Mouse (Mus musculus) T-cell, adult 2 months (primary cell): ENCODE measurements around the gene Tcfl5.

Experiments
- DNase-seq: peaks from one replicate; pipeline ENCODE4 v3.0.0; 2022; ENCODE audit warnings: low spot score

Tcfl5 gene

GRCm38 (mm10) chr2:180642555-180643260 is at the start of gene Tcfl5:
Tcfl5 (minus strand) TSS chr2:180642708.
- no peak for DNase-seq

GRCm38 (mm10) chr2:180689841-180690240 is 47.3 kb upstream of the Tcfl5 start:
- no peak for DNase-seq

DNA sequence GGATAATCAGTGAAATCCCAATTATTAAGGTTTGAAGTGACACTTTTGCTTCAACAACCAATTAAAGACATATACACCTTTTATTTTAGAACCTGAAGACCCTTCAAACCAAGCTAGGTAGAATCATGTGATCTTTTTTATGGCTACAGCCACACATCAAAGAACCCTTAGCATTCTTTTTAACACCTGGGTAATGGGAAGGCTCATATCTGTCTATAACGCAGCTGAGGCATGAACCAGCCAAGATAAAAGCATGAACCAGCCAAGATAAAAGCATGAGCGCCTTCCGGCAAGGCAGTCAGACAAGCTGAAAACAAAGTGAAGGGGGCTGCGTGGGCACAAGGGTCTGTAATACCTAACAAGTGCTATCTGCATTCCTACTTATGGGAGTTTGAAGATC is 41.5 kb upstream of the Tcfl5 start:
- DNase-seq, result no peak

GRCm38 (mm10) chr2:180683524-180683923 is 41.0 kb upstream of the Tcfl5 start:
- DNase-seq, result no peak

DNA sequence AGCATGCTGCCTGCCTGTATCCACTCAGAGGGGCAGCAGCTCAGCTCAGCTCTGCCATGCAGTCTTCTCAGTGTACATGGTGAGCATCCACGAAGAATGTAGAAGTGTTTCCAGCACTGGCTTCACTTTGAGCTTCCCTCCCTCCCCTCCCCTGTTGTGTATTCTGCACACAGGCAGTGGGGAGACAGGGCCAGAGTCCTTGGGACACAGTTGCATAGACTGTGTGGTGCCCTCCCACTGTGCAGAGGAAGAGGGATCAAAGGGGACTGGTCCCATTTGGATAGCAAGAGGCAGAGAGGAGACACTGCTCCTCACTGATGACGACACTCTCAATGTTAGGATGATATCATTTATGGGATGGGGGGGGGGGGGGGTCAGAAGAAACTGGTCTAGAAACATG is 38.7 kb upstream of the Tcfl5 start:
- DNase-seq, result no peak

- DNase-seq, result peak; percentile 67
Observed at GRCm38 (mm10) chr2:180678609-180679140, 36.2 kb upstream of the Tcfl5 start.

DNA sequence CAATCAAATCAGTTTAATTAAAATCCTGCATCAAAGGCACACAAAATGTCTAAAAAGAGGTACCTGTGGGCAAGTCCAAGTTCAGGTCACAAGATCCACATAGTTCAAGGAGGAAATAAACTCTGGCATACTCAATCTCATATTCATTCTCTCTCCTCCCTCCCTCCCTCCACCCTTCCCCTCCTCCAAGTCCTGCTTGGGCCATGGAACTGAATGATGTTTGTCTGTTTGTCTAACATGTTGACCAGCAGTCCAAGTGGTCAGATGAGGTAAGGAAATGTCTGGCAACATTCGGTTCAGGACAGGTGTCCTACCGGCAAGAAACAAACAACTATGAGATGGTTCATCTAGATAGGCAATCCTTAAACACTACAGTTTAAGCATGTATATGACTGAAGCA is 34.2 kb upstream of the Tcfl5 start:
- DNase-seq, result no peak

DNA sequence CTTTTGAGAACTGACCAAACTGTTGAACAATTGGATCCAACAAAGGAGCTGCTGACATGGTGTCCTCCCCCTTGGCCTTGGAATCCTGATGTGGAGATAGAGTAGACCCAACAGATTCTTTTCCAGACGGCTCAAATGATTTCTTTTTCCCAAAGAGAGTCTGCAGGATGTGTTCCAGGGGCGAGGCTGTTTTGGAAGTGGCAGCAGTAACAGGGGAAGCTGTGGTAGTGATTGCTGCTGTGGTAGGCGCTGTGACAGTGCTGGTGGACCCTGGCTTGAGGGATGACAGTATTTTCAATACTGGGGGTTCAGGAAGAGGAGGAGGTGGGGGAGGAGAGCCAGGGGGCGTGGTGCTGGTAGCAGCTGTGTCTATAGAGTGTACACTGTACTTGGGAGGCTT is 19.5 kb upstream of the Tcfl5 start:
- DNase-seq, result no peak

GRCm38 (mm10) chr2:180660521-180660920 is 18.0 kb upstream of the Tcfl5 start:
- DNase-seq, result no peak

- no peak for DNase-seq
Observed at GRCm38 (mm10) chr2:180659353-180660150, 17.0 kb upstream of the Tcfl5 start.

DNA sequence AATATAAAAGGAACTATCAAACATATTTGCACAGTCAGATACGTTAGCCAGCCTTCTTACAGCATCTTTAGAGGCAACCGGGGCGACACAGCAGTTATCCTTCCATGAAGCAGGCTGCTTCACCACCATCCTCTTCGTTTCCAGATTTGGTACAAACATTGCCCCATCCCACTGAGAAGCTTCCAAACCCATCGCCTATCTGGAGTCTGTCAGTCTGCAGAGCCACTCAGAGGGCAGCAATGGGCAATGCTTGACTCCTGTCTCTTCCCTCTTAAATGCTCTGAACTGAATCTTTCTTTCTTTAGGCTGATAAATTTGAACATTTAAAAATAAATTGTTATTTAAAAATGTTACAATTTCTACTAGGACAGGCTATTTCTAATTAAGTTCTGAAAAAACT is 15.9 kb upstream of the Tcfl5 start:
- no peak for DNase-seq

DNA sequence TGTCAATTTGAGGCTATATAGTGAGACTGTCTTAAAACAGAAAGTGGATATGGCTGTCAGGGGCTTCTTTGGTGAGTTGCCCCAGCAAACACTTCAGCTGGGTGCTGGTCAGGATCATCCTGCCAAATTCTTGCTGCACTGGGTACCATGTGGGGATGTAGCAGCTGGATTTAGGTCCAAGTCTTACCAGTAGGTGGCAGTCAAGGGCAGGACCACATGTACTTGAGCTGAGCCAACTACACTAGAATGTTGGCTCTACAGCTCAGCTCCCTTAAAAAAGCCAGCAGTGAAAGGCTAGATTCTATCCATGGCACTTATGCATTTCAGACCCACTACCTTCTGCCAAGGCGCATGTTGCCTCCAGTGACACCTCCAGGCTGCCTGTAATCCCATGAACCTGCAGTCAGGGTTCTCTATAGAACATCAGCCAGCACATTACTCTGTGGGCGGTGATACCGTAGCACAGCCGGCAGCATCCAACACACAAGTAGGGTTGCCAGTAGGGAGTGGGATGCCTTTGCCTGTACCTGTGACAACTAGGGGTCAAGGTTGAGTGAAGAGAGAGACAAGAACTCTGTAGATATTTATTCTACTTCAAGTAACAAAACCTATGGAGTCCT is 15.0 kb upstream of the Tcfl5 start:
- DNase-seq, result peak; percentile 64

GRCm38 (mm10) chr2:180655150-180655549 is 12.6 kb upstream of the Tcfl5 start:
- DNase-seq, result no peak

DNA sequence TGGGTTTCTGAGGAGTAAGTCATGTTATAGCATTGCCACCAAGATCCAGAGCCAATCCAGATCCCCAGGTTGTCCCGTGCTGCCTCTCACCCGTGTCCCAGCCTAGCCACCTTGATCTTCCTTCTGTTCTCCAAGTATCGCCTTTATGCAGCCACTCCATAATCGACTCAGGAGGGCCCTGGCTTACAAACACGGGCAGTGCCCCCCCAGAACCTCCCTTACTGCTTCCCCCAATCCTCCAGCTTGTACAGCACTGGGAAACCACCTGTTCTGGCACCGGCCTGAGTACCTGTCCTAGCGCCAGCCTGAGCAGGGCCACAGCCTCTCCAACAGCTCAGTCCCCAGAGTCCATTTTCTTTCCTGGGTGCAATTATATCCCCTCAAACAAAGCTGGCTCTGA is 12.2 kb upstream of the Tcfl5 start:
- DNase-seq, result no peak

DNA sequence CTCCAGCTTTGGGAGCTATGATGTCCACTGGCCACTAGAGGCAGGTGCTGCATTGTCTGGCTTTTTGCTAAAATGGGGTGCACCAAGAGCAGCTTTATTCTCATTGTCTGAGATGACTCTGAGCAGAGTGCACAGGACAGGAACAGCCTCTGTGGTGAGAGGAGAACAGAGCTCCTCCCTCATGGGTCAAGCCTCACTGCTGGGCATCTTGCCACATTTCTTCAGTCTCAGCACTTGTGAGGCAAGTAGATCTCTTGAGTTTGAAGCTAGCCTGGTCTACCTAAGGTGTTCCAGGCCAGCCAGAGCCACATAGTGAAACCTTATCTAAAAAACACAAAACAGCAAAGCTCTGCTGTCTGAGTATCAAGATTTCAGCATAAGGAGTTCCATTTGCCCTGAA is 4.3 kb upstream of the Tcfl5 start:
- no peak for DNase-seq

DNA sequence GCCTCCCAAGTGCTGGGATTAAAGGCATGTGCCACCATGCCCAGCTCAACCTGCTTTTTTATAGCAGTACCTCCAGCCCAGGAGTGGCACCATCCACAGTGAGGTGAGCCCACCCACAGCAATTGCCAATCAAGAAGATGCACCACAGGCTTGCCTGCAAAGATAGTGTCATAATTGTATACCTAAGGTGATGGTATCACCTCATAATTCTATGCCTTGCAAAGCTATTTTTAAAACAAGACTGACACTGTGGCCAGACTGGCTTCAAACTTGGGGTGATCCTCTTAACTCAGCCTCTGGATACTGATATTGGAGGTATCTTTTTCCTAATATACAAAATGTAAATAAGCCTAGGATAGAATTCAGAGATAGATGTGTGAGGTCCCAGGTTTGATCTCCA is 1.1 kb upstream of the Tcfl5 start:
- no peak for DNase-seq

GRCm38 (mm10) chr2:180641576-180642554 is 643 bp downstream of the Tcfl5 start:
- no peak for DNase-seq

DNA sequence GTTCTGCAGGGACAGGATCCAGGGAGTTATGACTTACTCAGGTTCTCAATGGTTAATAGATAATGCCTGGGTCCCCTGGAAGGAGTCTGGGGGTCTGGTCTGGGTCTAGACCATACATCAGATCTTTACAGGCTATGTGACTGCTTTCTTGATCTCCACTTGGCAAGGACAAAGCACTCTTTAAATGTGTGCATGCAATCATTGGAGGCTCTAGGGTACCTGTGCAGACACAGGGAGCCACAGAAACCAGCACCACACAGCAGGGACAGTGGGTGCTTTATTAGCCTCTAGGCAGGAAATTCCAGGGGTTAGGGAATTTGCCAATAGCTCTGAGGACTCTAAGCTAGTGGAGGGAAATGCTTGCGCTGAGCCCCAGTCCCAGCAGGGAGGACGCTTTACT is 30.6 kb downstream of the Tcfl5 start:
- no peak for DNase-seq

DNA sequence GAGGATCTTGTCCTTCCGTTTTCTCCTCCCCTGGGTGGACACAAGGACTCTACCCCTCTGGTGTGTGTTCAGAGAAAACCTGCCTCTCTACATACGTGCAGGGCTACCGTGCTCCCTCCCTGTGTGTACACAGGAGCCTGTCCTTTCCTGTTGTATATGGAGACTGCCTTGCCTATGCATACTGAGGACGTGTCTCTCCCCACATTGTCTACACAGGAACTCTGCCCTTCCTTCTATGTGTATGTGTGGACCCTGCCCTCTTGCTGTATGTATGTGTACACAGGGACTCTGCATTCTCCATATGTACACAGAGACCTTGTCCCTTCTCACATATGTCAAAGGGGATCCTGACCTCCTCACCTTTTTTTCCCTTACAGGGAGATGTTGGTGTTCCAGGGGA is 32.2 kb downstream of the Tcfl5 start:
- no peak for DNase-seq

- DNase-seq, result no peak
Observed at GRCm38 (mm10) chr2:180604781-180605180, 37.7 kb downstream of the Tcfl5 start.

- DNase-seq, result no peak
Observed at GRCm38 (mm10) chr2:180600569-180601021, 41.9 kb downstream of the Tcfl5 start.
